Comparison of ENCODE assay signal across 23 mouse cellular contexts in the genomic region with DNA sequence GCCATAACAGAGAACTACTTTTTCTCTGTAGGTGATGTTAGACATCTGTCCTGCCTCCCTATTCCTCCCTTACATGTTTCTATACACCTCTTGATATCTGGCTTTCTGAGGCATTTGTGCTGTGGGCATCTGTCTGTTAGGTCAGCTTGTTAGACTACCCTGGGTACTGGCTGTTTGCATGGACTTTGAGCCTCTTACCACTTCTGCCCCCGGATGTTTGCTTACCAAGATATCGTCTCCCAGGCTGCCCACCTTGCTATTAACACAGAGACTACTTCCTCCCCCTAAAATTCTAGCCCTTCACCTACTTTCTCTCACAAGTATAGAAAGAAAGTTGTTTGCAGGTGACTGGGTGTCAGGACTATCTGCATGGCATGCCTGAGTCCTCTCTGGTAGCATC.
"Had no signal": no experiment of that assay in that cellular context is flagged by ENCODE, and none has a peak within 500 bp of the region (broad histone marks: within the 10 kb centered on the region; RNA-seq: fewer than 3 reads in every experiment).

No protein-coding gene starts in this region.

- H3K4me1 ChIP-seq: limb, embryonic 13.5 days; lung, embryonic 15.5 days; neural tube, embryonic 12.5 days; neural tube, embryonic 15.5 days had no signal

- H3K27me3 ChIP-seq: limb, embryonic 13.5 days; lung, embryonic 15.5 days; megakaryocyte, embryonic 14.5 days; neural tube, embryonic 12.5 days; neural tube, embryonic 15.5 days had no signal

- H3K4me2 ChIP-seq: limb, embryonic 13.5 days; lung, embryonic 15.5 days; midbrain, embryonic 11.5 days; neural tube, embryonic 12.5 days; neural tube, embryonic 15.5 days had no signal

- H3K27ac ChIP-seq: hindbrain, postnatal 0 days; limb, embryonic 13.5 days; liver, embryonic 14.5 days; lung, embryonic 15.5 days; neural tube, embryonic 12.5 days; neural tube, embryonic 15.5 days had no signal

- ATAC-seq: hindbrain, postnatal 0 days; inflammation-experienced regulatory T-cells, adult 6 months had no signal

- H3K9ac ChIP-seq: limb, embryonic 13.5 days; liver, embryonic 14.5 days; lung, embryonic 15.5 days; neural tube, embryonic 12.5 days; neural tube, embryonic 15.5 days had no signal

- DNase-seq: kidney, adult 18-20 months; kidney, adult 9 months; kidney, postnatal 14 days; kidney, postnatal 4 days; left cerebral cortex, postnatal 4 days; lung, adult 18-20 months; lung, postnatal 10 days; lung, postnatal 36 days; midbrain, embryonic 14.5 days; retina, postnatal 1 day; right cerebral cortex, postnatal 25 days; spleen, adult 18-20 months; thymus, adult 18-20 months; thymus, postnatal 36 days had no signal

- H3K36me3 ChIP-seq: limb, embryonic 13.5 days; lung, embryonic 15.5 days; neural tube, embryonic 12.5 days; neural tube, embryonic 15.5 days had no signal

- H3K4me3 ChIP-seq: limb, embryonic 13.5 days; lung, embryonic 15.5 days; megakaryocyte, embryonic 14.5 days; neural tube, embryonic 12.5 days; neural tube, embryonic 15.5 days had no signal

- H3K9me3 ChIP-seq: lung, embryonic 15.5 days; neural tube, embryonic 12.5 days; neural tube, embryonic 15.5 days had no signal
